Mouse (Mus musculus) neural tube, embryonic 13.5 days (tissue): ENCODE measurements at regions not wholly inside any gene's neighbourhood (a gene's known extent, or its start where the extent isn't known, plus 50 kb on each side); places are given as distances from the start of the nearest gene placed in this dataset.

Source experiments
- ATAC-seq: fragments of 200-750 bp; cut with Nextera tagmentation; 2 replicates; pipeline ENCODE4 v1.8.0; 2017; ENCODE audit warnings: low read depth, mild to moderate bottlenecking, moderate TSS enrichment, moderate library complexity
- H3K27ac ChIP-seq: fragments of 300-500 bp; sonication (generic); replicated peaks from 2 replicates; pipeline ENCODE4 v1.5.1; 2015; ENCODE audit warnings: moderate library complexity, mild to moderate bottlenecking, inconsistent platforms
- H3K27me3 ChIP-seq: fragments of 300-500 bp; sonication (generic); 2 replicates; pipeline ENCODE4 v1.6.1; 2015; ENCODE audit warnings: mild to moderate bottlenecking, inconsistent platforms
- H3K36me3 ChIP-seq: fragments of 300-500 bp; sonication (generic); 2 replicates; pipeline ENCODE4 v1.6.1; 2015; ENCODE audit warnings: mild to moderate bottlenecking, inconsistent platforms
- H3K4me1 ChIP-seq: fragments of 300-500 bp; sonication (generic); replicated peaks from 2 replicates; pipeline ENCODE4 v1.6.1; 2015; ENCODE audit warnings: inconsistent platforms
- H3K4me2 ChIP-seq: fragments of 300-500 bp; sonication (generic); 2 replicates; pipeline ENCODE4 v1.6.1; 2015; ENCODE audit warnings: inconsistent platforms, mild to moderate bottlenecking, moderate library complexity
- H3K4me3 ChIP-seq: fragments of 300-500 bp; sonication (generic); 2 replicates; pipeline ENCODE4 v1.5.1; 2015; ENCODE audit warnings: mild to moderate bottlenecking, inconsistent platforms
- H3K9ac ChIP-seq: fragments of 300-500 bp; sonication (generic); 2 replicates; pipeline ENCODE4 v1.6.1; 2015; ENCODE audit warnings: moderate library complexity, mild to moderate bottlenecking, inconsistent platforms
- H3K9me3 ChIP-seq: fragments of 300-500 bp; sonication (generic); 2 replicates; pipeline ENCODE4 v1.6.1; 2016; ENCODE audit warnings: inconsistent platforms
- WGBS: fragments of 180-500 bp; shearing (Covaris S2); methylation state at CpG from one replicate; pipeline ENCODE4 v1.1.7; 2015; 5-methylcytosine and 5-hydroxymethylcytosine counted together

- ATAC-seq, result no peak
- Histone ChIP-seq H3K27me3 (no peaks in the 10 kb centered on the region), H3K4me3 (no peak overlapping the region), H3K4me2 (no peak overlapping the region), H3K36me3 (no peaks in the 10 kb centered on the region), H3K9me3 (no peaks in the 10 kb centered on the region), H3K4me1 (no peaks in the 10 kb centered on the region), H3K9ac (no peak overlapping the region), H3K27ac (no peak overlapping the region)
- 87% methylated on average over 8 of the region's 8 CpGs for WGBS
Observed at GRCm38 (mm10) chr12:9856128-9856621, 286.3 kb downstream of the Osr1 start.

GRCm38 (mm10) chr12:9857990-9858389, 288.1 kb downstream of the Osr1 start:
- H3K4me1 ChIP-seq, result no peaks in the 10 kb centered on the region
- no peaks in the 10 kb centered on the region for H3K9me3 ChIP-seq
- no peak overlapping the region for H3K9ac ChIP-seq
- no peaks in the 10 kb centered on the region for H3K36me3 ChIP-seq
- no peak overlapping the region for H3K27ac ChIP-seq
- 77% methylated on average over 2 of the region's 2 CpGs for WGBS
- no peaks in the 10 kb centered on the region for H3K27me3 ChIP-seq
- no peak overlapping the region for H3K4me2 ChIP-seq
- no peak for ATAC-seq
- no peak overlapping the region for H3K4me3 ChIP-seq

GRCm38 (mm10) chr12:9862301-9862700, 292.4 kb downstream of the Osr1 start:
- ATAC-seq, result no peak
- Histone ChIP-seq H3K9me3 (no peaks in the 10 kb centered on the region), H3K36me3 (no peaks in the 10 kb centered on the region), H3K4me3 (no peak overlapping the region), H3K4me1 (no peaks in the 10 kb centered on the region), H3K27ac (no peak overlapping the region), H3K9ac (no peak overlapping the region), H3K4me2 (no peak overlapping the region), H3K27me3 (no peaks in the 10 kb centered on the region)
- 86% methylated on average over 1 of the region's 1 CpGs for WGBS

- Histone ChIP-seq H3K36me3 (no peaks in the 10 kb centered on the region), H3K4me3 (no peak overlapping the region), H3K27me3 (no peaks in the 10 kb centered on the region), H3K4me1 (no peaks in the 10 kb centered on the region), H3K4me2 (no peak overlapping the region), H3K27ac (no peak overlapping the region), H3K9me3 (no peaks in the 10 kb centered on the region), H3K9ac (no peak overlapping the region)
- 91% methylated on average over 4 of the region's 4 CpGs for WGBS
- no peak for ATAC-seq
Observed at GRCm38 (mm10) chr12:9872236-9872635, 302.3 kb downstream of the Osr1 start.

GRCm38 (mm10) chr12:9873214-9873613, 303.3 kb downstream of the Osr1 start:
- ATAC-seq, result no peak
- no peak overlapping the region for H3K4me3 ChIP-seq
- H3K27ac ChIP-seq, result no peak overlapping the region
- H3K4me1 ChIP-seq, result no peaks in the 10 kb centered on the region
- H3K27me3 ChIP-seq, result no peaks in the 10 kb centered on the region
- no peak overlapping the region for H3K4me2 ChIP-seq
- H3K36me3 ChIP-seq, result no peaks in the 10 kb centered on the region
- no peaks in the 10 kb centered on the region for H3K9me3 ChIP-seq
- WGBS, result 84% methylated on average over 1 of the region's 1 CpGs
- no peak overlapping the region for H3K9ac ChIP-seq

GRCm38 (mm10) chr12:9874823-9875222, 304.9 kb downstream of the Osr1 start:
- no peak overlapping the region for H3K9ac ChIP-seq
- ATAC-seq, result no peak
- WGBS, result 97% methylated on average over 2 of the region's 2 CpGs

GRCm38 (mm10) chr12:9881953-9882623, 312.2 kb downstream of the Osr1 start:
- Histone ChIP-seq H3K36me3 (no peaks in the 10 kb centered on the region), H3K4me1 (no peaks in the 10 kb centered on the region), H3K4me3 (no peak overlapping the region), H3K9me3 (no peaks in the 10 kb centered on the region), H3K9ac (no peak overlapping the region), H3K27me3 (no peaks in the 10 kb centered on the region), H3K27ac (no peak overlapping the region), H3K4me2 (no peak overlapping the region)
- 84% methylated on average over 2 of the region's 2 CpGs for WGBS
- ATAC-seq, result no peak

More at GRCm38 (mm10) chr12:9874823-9875222, 304.9 kb downstream of the Osr1 start:
- no peak overlapping the region for H3K4me3 ChIP-seq
- H3K4me1 ChIP-seq, result no peaks in the 10 kb centered on the region
- H3K36me3 ChIP-seq, result no peaks in the 10 kb centered on the region
- no peak overlapping the region for H3K27ac ChIP-seq
- no peaks in the 10 kb centered on the region for H3K27me3 ChIP-seq
- no peaks in the 10 kb centered on the region for H3K9me3 ChIP-seq
- H3K4me2 ChIP-seq, result no peak overlapping the region

- ATAC-seq, result no peak
Observed at GRCm38 (mm10) chr12:9883037-9883730, 313.3 kb downstream of the Osr1 start.

GRCm38 (mm10) chr12:9894521-9894920, 324.6 kb downstream of the Osr1 start:
- 79% methylated on average over 2 of the region's 2 CpGs for WGBS
- H3K27ac ChIP-seq, result no peak overlapping the region

More at GRCm38 (mm10) chr12:9883037-9883730, 313.3 kb downstream of the Osr1 start:
- no peaks in the 10 kb centered on the region for H3K4me1 ChIP-seq
- no peak overlapping the region for H3K4me3 ChIP-seq
- no peak overlapping the region for H3K4me2 ChIP-seq
- no peaks in the 10 kb centered on the region for H3K36me3 ChIP-seq
- WGBS, result 61% methylated on average over 1 of the region's 1 CpGs
- no peak overlapping the region for H3K27ac ChIP-seq
- no peaks in the 10 kb centered on the region for H3K9me3 ChIP-seq
- no peaks in the 10 kb centered on the region for H3K27me3 ChIP-seq
- no peak overlapping the region for H3K9ac ChIP-seq

GRCm38 (mm10) chr12:9897980-9898379, 328.1 kb downstream of the Osr1 start:
- no peak overlapping the region for H3K27ac ChIP-seq
- no peaks in the 10 kb centered on the region for H3K36me3 ChIP-seq
- no peak for ATAC-seq
- H3K9ac ChIP-seq, result no peak overlapping the region
- no peaks in the 10 kb centered on the region for H3K27me3 ChIP-seq
- H3K4me1 ChIP-seq, result no peaks in the 10 kb centered on the region
- H3K4me2 ChIP-seq, result no peak overlapping the region
- WGBS, result 83% methylated on average over 6 of the region's 6 CpGs
- H3K4me3 ChIP-seq, result no peak overlapping the region
- no peaks in the 10 kb centered on the region for H3K9me3 ChIP-seq

More at GRCm38 (mm10) chr12:9894521-9894920, 324.6 kb downstream of the Osr1 start:
- Histone ChIP-seq H3K4me3 (no peak overlapping the region), H3K9ac (no peak overlapping the region), H3K27me3 (no peaks in the 10 kb centered on the region), H3K4me2 (no peak overlapping the region), H3K9me3 (no peaks in the 10 kb centered on the region), H3K4me1 (no peaks in the 10 kb centered on the region), H3K36me3 (no peaks in the 10 kb centered on the region)
- no peak for ATAC-seq

- Histone ChIP-seq H3K36me3 (no peaks in the 10 kb centered on the region), H3K27me3 (no peaks in the 10 kb centered on the region), H3K4me3 (no peak overlapping the region), H3K9ac (no peak overlapping the region), H3K4me2 (no peak overlapping the region), H3K9me3 (no peaks in the 10 kb centered on the region), H3K27ac (no peak overlapping the region), H3K4me1 (no peaks in the 10 kb centered on the region)
- no peak for ATAC-seq
- 57% methylated on average over 3 of the region's 3 CpGs for WGBS
Observed at GRCm38 (mm10) chr12:9898420-9898819, 328.5 kb downstream of the Osr1 start.

- 80% methylated on average over 2 of the region's 2 CpGs for WGBS
- no peaks in the 10 kb centered on the region for H3K36me3 ChIP-seq
- no peaks in the 10 kb centered on the region for H3K9me3 ChIP-seq
- H3K4me2 ChIP-seq, result no peak overlapping the region
- H3K27me3 ChIP-seq, result no peaks in the 10 kb centered on the region
- H3K4me3 ChIP-seq, result no peak overlapping the region
- no peaks in the 10 kb centered on the region for H3K4me1 ChIP-seq
- H3K27ac ChIP-seq, result no peak overlapping the region
- no peak for ATAC-seq
- no peak overlapping the region for H3K9ac ChIP-seq
Observed at GRCm38 (mm10) chr12:9901948-9902347, 332.0 kb downstream of the Osr1 start.
